Mouse (Mus musculus) forebrain, postnatal 0 days (tissue): ENCODE measurements around the gene Slc37a3. TPM values are rescaled to one million over a fixed set of nuclear protein-coding genes. Genes with fewer than 3 reads are reported as not detected.

ENCODE experiments used
- ATAC-seq: fragments of 200-750 bp; cut with Nextera tagmentation; 2 replicates; pipeline ENCODE4 v1.8.0; 2017; ENCODE audit warnings: mild to moderate bottlenecking, moderate library complexity
- DNase-seq: peaks from one replicate; pipeline ENCODE4 v3.0.0-alpha.2; 2015
- H3K27ac ChIP-seq: fragments of 300-500 bp; sonication (generic); 2 replicates; pipeline ENCODE4 v1.5.1; 2014; ENCODE audit warnings: low read depth, mild to moderate bottlenecking, antibody characterized with exemption, low read length, moderate library complexity, mixed read lengths
- H3K27me3 ChIP-seq: fragments of 300-500 bp; sonication (generic); 2 replicates; pipeline ENCODE4 v1.6.1; 2014; ENCODE audit warnings: mild to moderate bottlenecking, low read length, mixed read lengths; ENCODE audit not compliant: insufficient read depth
- H3K36me3 ChIP-seq: fragments of 300-500 bp; sonication (generic); 2 replicates; pipeline ENCODE4 v1.6.1; 2014; ENCODE audit warnings: mild to moderate bottlenecking, moderate library complexity; ENCODE audit not compliant: insufficient read depth
- H3K4me1 ChIP-seq: fragments of 300-500 bp; sonication (generic); 2 replicates; pipeline ENCODE4 v1.6.1; 2014; ENCODE audit warnings: antibody characterized with exemption; ENCODE audit not compliant: insufficient read depth
- H3K4me2 ChIP-seq: fragments of 300-500 bp; sonication (generic); 2 replicates; pipeline ENCODE4 v1.6.1; 2014; ENCODE audit warnings: low read depth, mild to moderate bottlenecking, moderate library complexity
- H3K4me3 ChIP-seq: fragments of 300-500 bp; sonication (generic); 2 replicates; pipeline ENCODE4 v1.5.1; 2014; ENCODE audit warnings: low read depth, low read length, mixed read lengths
- H3K9ac ChIP-seq: fragments of 300-500 bp; sonication (generic); 2 replicates; pipeline ENCODE4 v1.6.1; 2014; ENCODE audit warnings: mild to moderate bottlenecking
- H3K9me3 ChIP-seq: fragments of 300-500 bp; sonication (generic); 2 replicates; pipeline ENCODE4 v1.6.1; 2016; ENCODE audit warnings: low read length
- CTCF ChIP-seq: sonication (generic); IDR thresholded peaks from 2 replicates; pipeline ENCODE4 v1.5.1; 2016; ENCODE audit warnings: antibody characterized with exemption, control low read depth, low read depth
- WGBS: fragments of 180-500 bp; shearing (Covaris S2); extraction: QIAGEN DNeasy Blood & Tissue Kit; methylation state at CpG from one replicate; pipeline ENCODE4 v1.1.7; 2014; 5-methylcytosine and 5-hydroxymethylcytosine counted together
- polyA plus RNA-seq: library from polyadenylated mRNA; unstranded; fragments of >200 nt; fragmentation: Nextera tagmentation; extraction: Ambion mirVana; gene quantifications from 2 replicates; pipeline ENCODE4 v1.2.1, GENCODE M21; 2015
- total RNA-seq: library from RNA; depleted of rRNA; stranded (reverse); fragments of >200 nt; gene quantifications from 2 replicates; pipeline ENCODE4 v1.2.3, GENCODE M21; 2014

The Slc37a3 gene
- total and polyA plus RNA-seq, 2 experiments from 2014 or later, result 32.0 to 58.2 TPM

- peak; percentile 96 for TF ChIP-seq CTCF
- Histone ChIP-seq H3K27ac (no peak overlapping the region), H3K36me3 (peaks cover 44% of the 10 kb centered on the region), H3K4me2 (no peak overlapping the region), H3K9me3 (no peaks in the 10 kb centered on the region), H3K27me3 (no peaks in the 10 kb centered on the region), H3K4me1 (no peaks in the 10 kb centered on the region), H3K4me3 (no peak overlapping the region), H3K9ac (no peak overlapping the region)
- WGBS, result 16% methylated on average over 12 of the region's 12 CpGs
- ATAC-seq, result peak; percentile 82
- DNase-seq, result peak; percentile 81
These were observed 33.5 kb downstream of the Slc37a3 start for GRCm38 (mm10) chr6:39344020-39344419.

GRCm38 (mm10) chr6:39341798-39342197, 35.7 kb downstream of the Slc37a3 start:
- no peak overlapping the region for H3K4me2 ChIP-seq
- H3K27ac ChIP-seq, result no peak overlapping the region
- H3K4me3 ChIP-seq, result no peak overlapping the region
- DNase-seq, result no peak
- ATAC-seq, result no peak
- no peak overlapping the region for H3K9ac ChIP-seq
- H3K27me3 ChIP-seq, result no peaks in the 10 kb centered on the region
- TF ChIP-seq CTCF, result no peak
- WGBS, result 92% methylated on average over 2 of the region's 2 CpGs
- H3K36me3 ChIP-seq, result peaks cover 53% of the 10 kb centered on the region
- H3K4me1 ChIP-seq, result no peaks in the 10 kb centered on the region
- H3K9me3 ChIP-seq, result no peaks in the 10 kb centered on the region

GRCm38 (mm10) chr6:39338359-39338758, 39.1 kb downstream of the Slc37a3 start:
- ATAC-seq, result peak; percentile 78
- DNase-seq, result no peak
- H3K9me3 ChIP-seq, result no peaks in the 10 kb centered on the region
- H3K36me3 ChIP-seq, result peaks cover 50% of the 10 kb centered on the region
- no peak overlapping the region for H3K4me3 ChIP-seq
- TF ChIP-seq CTCF, result no peak
- no peaks in the 10 kb centered on the region for H3K27me3 ChIP-seq
- no peaks in the 10 kb centered on the region for H3K4me1 ChIP-seq
- H3K9ac ChIP-seq, result no peak overlapping the region
- H3K27ac ChIP-seq, result no peak overlapping the region
- WGBS, result 33% methylated on average over 8 of the region's 8 CpGs
- no peak overlapping the region for H3K4me2 ChIP-seq

GRCm38 (mm10) chr6:39334873-39335272, 42.6 kb downstream of the Slc37a3 start:
- H3K36me3 ChIP-seq, result peaks cover 39% of the 10 kb centered on the region

GRCm38 (mm10) chr6:39334224-39334623, 43.3 kb downstream of the Slc37a3 start:
- Histone ChIP-seq H3K27me3 (no peaks in the 10 kb centered on the region), H3K27ac (no peak overlapping the region), H3K36me3 (peaks cover 39% of the 10 kb centered on the region), H3K9me3 (no peaks in the 10 kb centered on the region), H3K9ac (no peak overlapping the region), H3K4me3 (no peak overlapping the region), H3K4me2 (no peak overlapping the region), H3K4me1 (no peaks in the 10 kb centered on the region)
- no peak for ATAC-seq
- DNase-seq, result no peak
- 91% methylated on average over 7 of the region's 7 CpGs for WGBS
- no peak for TF ChIP-seq CTCF

More at GRCm38 (mm10) chr6:39334873-39335272, 42.6 kb downstream of the Slc37a3 start:
- Histone ChIP-seq H3K27ac (no peak overlapping the region), H3K4me2 (no peak overlapping the region), H3K9ac (no peak overlapping the region), H3K4me3 (no peak overlapping the region), H3K9me3 (no peaks in the 10 kb centered on the region), H3K27me3 (no peaks in the 10 kb centered on the region), H3K4me1 (no peaks in the 10 kb centered on the region)
- DNase-seq (no peak), ATAC-seq (no peak)
- 93% methylated on average over 3 of the region's 3 CpGs for WGBS
- TF ChIP-seq CTCF, result no peak

GRCm38 (mm10) chr6:39331998-39332700, 45.3 kb downstream of the Slc37a3 start:
- Histone ChIP-seq H3K9me3 (no peaks in the 10 kb centered on the region), H3K4me1 (no peaks in the 10 kb centered on the region), H3K27me3 (no peaks in the 10 kb centered on the region), H3K9ac (no peak overlapping the region), H3K4me2 (no peak overlapping the region), H3K36me3 (peaks cover 28% of the 10 kb centered on the region), H3K27ac (no peak overlapping the region), H3K4me3 (no peak overlapping the region)
- 81% methylated on average over 7 of the region's 7 CpGs for WGBS
- ATAC-seq, result no peak
- no peak for TF ChIP-seq CTCF
- DNase-seq, result no peak

GRCm38 (mm10) chr6:39330981-39331380, 46.5 kb downstream of the Slc37a3 start:
- no peak for TF ChIP-seq CTCF
- ATAC-seq, result no peak

More at GRCm38 (mm10) chr6:39330981-39331380, 46.5 kb downstream of the Slc37a3 start:
- Histone ChIP-seq H3K36me3 (peaks cover 19% of the 10 kb centered on the region), H3K9ac (no peak overlapping the region), H3K4me1 (no peaks in the 10 kb centered on the region), H3K27ac (no peak overlapping the region), H3K4me2 (no peak overlapping the region), H3K9me3 (no peaks in the 10 kb centered on the region), H3K4me3 (no peak overlapping the region), H3K27me3 (no peaks in the 10 kb centered on the region)
- WGBS, result 89% methylated on average over 7 of the region's 7 CpGs
- DNase-seq, result no peak
